In the genomic region with DNA sequence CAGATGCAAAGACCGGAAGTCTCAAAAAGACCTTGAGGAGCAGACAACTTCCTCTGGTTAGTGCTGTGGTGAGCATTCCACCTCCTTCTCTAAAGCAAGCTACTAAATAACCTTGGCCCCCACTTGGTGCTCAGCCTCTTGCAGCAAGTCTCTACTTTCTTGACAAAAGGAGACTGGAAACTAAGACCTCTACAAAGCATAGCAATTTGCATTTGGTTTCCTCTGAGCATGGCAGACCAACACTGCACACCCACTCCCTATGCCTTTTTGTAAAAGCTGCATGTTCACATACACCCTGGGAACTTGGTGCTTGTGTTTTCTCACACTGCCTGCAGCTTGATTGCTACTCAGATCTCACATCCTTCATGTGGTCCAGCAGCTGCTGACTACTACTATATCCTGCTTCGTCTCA, we compare ENCODE assay signal across 19 mouse cellular contexts. TPM values are rescaled to one million over a fixed set of nuclear protein-coding genes. Genes with fewer than 3 reads are reported as not detected.
DNase-seq lines count a peak whose midpoint lies in the region; ATAC-seq and TF ChIP-seq lines count a peak whose summit lies in the region.
"Had no signal": no experiment of that assay in that cellular context is flagged by ENCODE, and none has a peak within 500 bp of the region (broad histone marks: within the 10 kb centered on the region; RNA-seq: fewer than 3 reads in every experiment).

No protein-coding gene starts in this region.

- peak; percentile 83 to 88 for ATAC-seq in hematopoietic stem cell, adult 5-6 weeks (replicated peaks in 1 of 2; ENCODE audit: insufficient read depth in 1 of 2, low FRiP score in 2 of 2, low TSS enrichment in 1 of 2, low read depth in 1 of 2, poor library complexity in 2 of 2, severe bottlenecking in 2 of 2)
- peak; percentile 53; the same call in 1 of the 2 replicates for ATAC-seq in neutrophil, adult 5-6 weeks (ENCODE audit: extremely low read depth, insufficient number of reproducible peaks, low FRiP score, poor library complexity, severe bottlenecking)
- no peak for ATAC-seq in heart, embryonic 12.5 days (ENCODE audit: insufficient number of reproducible peaks, low FRiP score)
- ATAC-seq: forebrain, postnatal 0 days; midbrain, embryonic 16.5 days had no signal

- H3K4me1 ChIP-seq in heart, adult 2 months (ENCODE audit: control insufficient read depth, insufficient read depth, low read length): no peaks in the 10 kb centered on the region
- no peaks in the 10 kb centered on the region for H3K4me1 ChIP-seq in heart, embryonic 12.5 days (replicated peaks)
- H3K4me1 ChIP-seq: hindbrain, embryonic 15.5 days; kidney, embryonic 15.5 days had no signal

- 78% methylated on average over 2 of the region's 2 CpGs for WGBS in heart, adult 2 months
- 82% methylated on average over 2 of the region's 2 CpGs for WGBS in heart, embryonic 12.5 days

- H3K9me3 ChIP-seq in heart, embryonic 12.5 days (replicated peaks): no peaks in the 10 kb centered on the region
- H3K9me3 ChIP-seq: hindbrain, embryonic 15.5 days; kidney, embryonic 15.5 days had no signal

- intact Hi-C loops in heart, adult 2 months (cut with DNase I): no loop called here

- no peak overlapping the region for H3K9ac ChIP-seq in heart, adult 2 months (ENCODE audit: low read depth, low read length)
- H3K9ac ChIP-seq in heart, embryonic 12.5 days: no peak overlapping the region
- H3K9ac ChIP-seq: forebrain, postnatal 0 days; hindbrain, embryonic 15.5 days; kidney, embryonic 15.5 days; liver, embryonic 14.5 days had no signal

- TF ChIP-seq EP300 in heart, adult 2 months (IDR thresholded peaks at IDR 0.05; ENCODE audit: insufficient read depth, low read depth, low read length): no peak

- TF ChIP-seq CTCF in heart, adult 2 months (IDR thresholded peaks at IDR 0.05): no peak

- DNase-seq in spleen, adult 12 weeks (ENCODE audit: low spot score): peak; percentile 27
- DNase-seq in spleen, postnatal 10 days (ENCODE audit: low spot score in 2 of 2): no peak
- peak; percentile 54 for DNase-seq in thymus, postnatal 4 days
- DNase-seq in cerebellum, adult 18-20 months: no peak
- no peak for DNase-seq in heart, adult 2 months
- DNase-seq: cerebellum, adult 8-10 months; forebrain, postnatal 0 days; lung, postnatal 14 days had no signal

- no peak overlapping the region for H3K4me2 ChIP-seq in heart, embryonic 12.5 days
- H3K4me2 ChIP-seq: hindbrain, embryonic 15.5 days; kidney, embryonic 15.5 days had no signal

- no peaks in the 10 kb centered on the region for H3K36me3 ChIP-seq in heart, adult 2 months (ENCODE audit: control insufficient read depth, insufficient read depth, low read length)
- no peaks in the 10 kb centered on the region for H3K36me3 ChIP-seq in heart, embryonic 12.5 days
- H3K36me3 ChIP-seq: hindbrain, embryonic 15.5 days; kidney, embryonic 15.5 days had no signal

- no peaks in the 10 kb centered on the region for H3K79me2 ChIP-seq in heart, adult 2 months (replicated peaks; ENCODE audit: control insufficient read depth, insufficient read depth, low read length)

- no peak for TF ChIP-seq POLR2A in heart, adult 2 months (IDR thresholded peaks at IDR 0.05; ENCODE audit: insufficient read depth, low read depth, low read length)

- H3K27ac ChIP-seq in heart, adult 2 months: no peak overlapping the region
- no peak overlapping the region for H3K27ac ChIP-seq in heart, embryonic 12.5 days (ENCODE audit: poor library complexity, severe bottlenecking)
- H3K27ac ChIP-seq: hindbrain, embryonic 15.5 days; kidney, embryonic 15.5 days; liver, embryonic 14.5 days had no signal

- H3K4me3 ChIP-seq in heart, adult 2 months: no peak overlapping the region
- no peak overlapping the region for H3K4me3 ChIP-seq in heart, embryonic 12.5 days
- H3K4me3 ChIP-seq: hindbrain, embryonic 15.5 days; kidney, embryonic 15.5 days had no signal

- no peaks in the 10 kb centered on the region for H3K27me3 ChIP-seq in heart, adult 2 months (ENCODE audit: control insufficient read depth, insufficient read depth, low read length)
- H3K27me3 ChIP-seq in heart, embryonic 12.5 days (replicated peaks): no peaks in the 10 kb centered on the region
- H3K27me3 ChIP-seq: hindbrain, embryonic 15.5 days; kidney, embryonic 15.5 days had no signal

RNA-seq across cellular contexts. Expression of gene Dennd2d, which starts 20.1 kb away (rescaled TPM):
- 41.4 and 49.2 TPM in 2 replicates for total RNA-seq in hematopoietic stem cell, adult 5-6 weeks (2017)
- total RNA-seq in neutrophil, adult 5-6 weeks (2017): 72.7 and 76.0 TPM in 2 replicates
- under 1 TPM; 0.45 to 0.57 TPM for total RNA-seq in heart, adult 2 months (2021)
- 0.91 and 1.9 TPM in 2 replicates for polyA plus RNA-seq in heart, adult 2 months (2012; rRNA removed)
- 2.0 and 2.2 TPM in 2 replicates for polyA plus RNA-seq in heart, embryonic 12.5 days (2016; fragmentation: Nextera tagmentation; extraction: Ambion mirVana)

RNA-seq across cellular contexts. Expression of gene Chil6, which starts 56.1 kb away (rescaled TPM):
- total RNA-seq in hematopoietic stem cell, adult 5-6 weeks (2017): not detected in 2 replicates
- not detected in 2 replicates for total RNA-seq in neutrophil, adult 5-6 weeks (2017)
- total RNA-seq in heart, adult 2 months (2021): not detected
- not detected in 2 replicates for polyA plus RNA-seq in heart, adult 2 months (2012; rRNA removed)
- not detected in 2 replicates for polyA plus RNA-seq in heart, embryonic 12.5 days (2016; fragmentation: Nextera tagmentation; extraction: Ambion mirVana)
- total RNA-seq: forebrain, postnatal 0 days; gastrocnemius, adult 8-10 months; left cerebral cortex, postnatal 36 days had no signal
- polyA plus RNA-seq: forebrain, postnatal 0 days; heart, embryonic 14.5 days; hindbrain, embryonic 15.5 days; kidney, embryonic 15.5 days; midbrain, embryonic 16.5 days; stomach, embryonic 16.5 days had no signal

Comparison
In these comparisons a context has a peak if more than half of its experiments do, and no peak if none do; other contexts are left out.
1. DNase-seq: peak in spleen, adult 12 weeks (single experiment) and thymus, postnatal 4 days (single experiment); none in spleen, postnatal 10 days (0 of 2), cerebellum, adult 18-20 months (0 of 2) and heart, adult 2 months (0 of 2).
2. RNA of gene Dennd2d, which starts 20.1 kb away (total RNA-seq): 72.7 to 76.0 TPM in neutrophil, adult 5-6 weeks and 41.4 to 49.2 TPM in hematopoietic stem cell, adult 5-6 weeks; 0.45 to 0.57 TPM in heart, adult 2 months; every median in the first group is over 10 times any median in the second.